Mouse (Mus musculus): ENCODE data around the gene Mrps27.
"Not testable (repeated sequence)": the region's sequence is repeated elsewhere in the genome, so short reads cannot be mapped to it uniquely, and the experiment has no call there.

Mrps27 gene

DNA sequence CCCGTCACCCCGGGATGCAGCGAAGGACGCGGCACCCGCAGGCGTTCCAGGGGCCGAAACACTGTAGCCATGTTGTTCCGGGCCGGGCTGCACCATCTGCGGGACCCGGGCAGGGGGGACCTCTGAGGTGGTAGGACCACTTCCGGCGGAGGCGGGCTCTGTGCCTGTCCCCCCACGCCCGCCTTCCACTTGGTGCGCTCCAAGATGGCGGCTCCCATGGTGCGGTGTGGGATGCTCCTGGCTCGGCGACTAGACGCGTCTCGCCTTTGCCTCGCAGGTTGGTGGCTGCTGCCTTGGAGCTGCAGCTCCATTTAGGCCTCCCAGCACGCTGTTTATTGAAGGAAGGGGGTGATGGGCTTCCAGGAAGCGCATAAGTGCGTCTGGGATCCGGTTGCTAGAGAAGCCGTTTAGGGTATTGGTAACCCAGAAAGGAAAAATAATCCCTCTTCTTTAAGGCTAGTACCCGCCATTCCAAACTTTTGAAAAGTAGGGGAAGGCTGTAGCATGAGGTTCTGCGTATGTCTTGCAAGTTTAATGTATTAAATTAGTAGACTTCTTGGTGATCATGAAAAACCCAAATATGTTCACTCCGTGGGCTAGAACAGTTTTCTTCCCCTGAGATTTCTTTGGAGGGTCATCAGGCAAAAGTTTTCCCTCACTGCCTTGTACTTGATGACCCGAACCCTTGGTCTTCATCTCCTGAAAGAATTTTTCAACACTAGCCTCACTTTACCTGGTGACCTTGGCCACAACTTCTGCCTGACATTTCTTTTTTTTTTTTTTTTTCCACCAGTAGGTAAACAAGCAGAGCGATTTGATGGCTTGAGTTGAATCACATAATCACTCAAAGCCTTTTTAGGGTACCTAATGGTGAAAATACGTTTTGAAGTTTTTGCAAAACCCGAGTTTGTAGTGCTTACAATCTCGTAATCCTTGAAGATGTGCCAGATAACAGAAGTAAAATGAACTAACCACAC is at the start of gene Mrps27, which contains the start of gene Ptcd2:
TSS of gene Mrps27 (plus strand) at position 188 of the 977 bp plus-strand sequence.
TSS of gene Ptcd2 (minus strand) at position 107 of the 977 bp plus-strand sequence.
- DNase-seq (ENCODE audit: low read depth, low spot score): peak; percentile 92

GRCm38 (mm10) chr13:99299921-99300320 is 44.7 kb upstream of the Mrps27 start:
- no peak for DNase-seq (ENCODE audit: low read depth, low spot score)

DNA sequence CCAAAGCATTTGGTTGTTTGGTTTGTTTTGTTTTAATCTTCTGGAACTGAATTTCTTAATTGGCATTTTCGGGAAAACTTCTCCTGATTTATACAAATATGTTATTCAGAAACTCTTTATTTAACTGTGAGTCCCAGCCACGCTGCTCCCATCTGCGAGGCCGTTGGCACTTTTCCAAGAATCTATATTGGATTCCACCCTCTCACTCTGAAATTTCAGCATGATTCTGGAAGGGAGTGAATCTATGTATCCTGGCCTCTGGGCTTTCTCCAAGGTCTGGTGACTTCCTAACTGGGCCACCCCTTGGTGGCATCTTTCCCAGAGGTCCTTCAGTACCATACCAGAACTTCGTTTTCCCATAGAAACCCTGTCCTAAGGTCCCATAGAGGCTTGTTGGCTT is 40.7 kb upstream of the Mrps27 start:
- DNase-seq (ENCODE audit: low read depth, low spot score): no peak

DNA sequence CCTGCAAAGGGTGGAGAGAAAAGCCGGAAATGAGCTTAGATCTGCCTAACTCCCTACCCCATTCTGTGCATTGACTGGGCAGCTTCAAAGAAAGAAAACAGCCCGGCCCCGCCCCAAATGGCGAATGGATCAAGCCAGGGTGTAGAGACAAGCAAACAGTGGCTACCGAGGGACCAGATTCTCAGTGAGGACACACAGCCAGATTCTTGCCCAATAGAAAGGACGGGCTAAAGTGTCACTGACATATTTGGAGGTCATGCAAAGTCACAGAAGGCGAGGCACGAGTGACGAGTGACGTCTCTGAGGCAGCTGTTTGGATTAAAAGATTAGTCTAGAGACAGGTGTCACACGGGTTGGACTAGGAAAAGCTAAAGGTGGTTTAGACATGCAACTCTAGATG is 40.2 kb upstream of the Mrps27 start:
- DNase-seq (ENCODE audit: low read depth, low spot score): no peak

- no peak for DNase-seq (ENCODE audit: low read depth, low spot score)
Observed at GRCm38 (mm10) chr13:99305186-99305585, 39.4 kb upstream of the Mrps27 start.

DNA sequence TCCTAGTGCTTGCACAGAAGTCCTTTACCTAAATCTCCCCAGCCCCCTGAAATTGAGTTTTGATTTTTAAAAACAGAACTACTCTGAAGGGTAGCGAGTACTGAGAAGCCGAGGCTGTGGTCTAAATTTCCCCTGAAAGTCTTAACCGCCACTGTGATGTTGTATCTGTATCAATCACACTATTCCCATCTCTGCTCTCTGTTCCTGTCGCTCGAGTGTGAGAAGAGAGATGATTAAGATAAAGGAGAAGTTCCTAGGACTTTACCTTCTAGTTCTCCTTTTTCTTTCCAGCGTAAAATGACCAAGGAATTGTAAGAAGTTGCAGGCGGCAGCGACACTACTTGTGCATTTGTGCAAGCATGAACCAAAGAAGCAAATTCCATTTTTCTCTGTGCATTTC is 38.4 kb upstream of the Mrps27 start:
- no peak for DNase-seq (ENCODE audit: low read depth, low spot score)

DNA sequence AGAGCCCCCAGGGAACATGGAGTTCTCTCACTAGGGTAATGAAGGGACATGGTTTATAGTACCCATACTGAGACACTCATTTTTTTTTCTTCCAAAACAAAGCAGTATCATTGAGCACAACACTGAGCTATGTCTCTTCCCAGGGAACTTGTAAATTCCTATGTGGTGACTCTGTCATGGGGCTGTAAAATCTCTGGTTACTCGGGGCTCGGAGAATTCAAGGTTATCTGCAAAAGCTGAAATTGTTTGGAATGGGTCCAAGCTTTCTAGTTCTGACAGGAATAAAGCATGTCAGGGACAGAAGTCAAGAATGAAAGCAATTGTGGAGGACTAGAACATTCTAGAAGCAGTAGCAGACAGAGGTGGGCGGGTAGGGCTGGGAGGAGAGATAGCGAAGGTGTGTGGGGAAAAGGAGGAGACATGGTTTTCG is 36.6 kb upstream of the Mrps27 start:
- DNase-seq (ENCODE audit: low read depth, low spot score): peak; percentile 95

GRCm38 (mm10) chr13:99308393-99308792 is 36.2 kb upstream of the Mrps27 start:
- DNase-seq (ENCODE audit: low read depth, low spot score): peak; percentile 25

DNA sequence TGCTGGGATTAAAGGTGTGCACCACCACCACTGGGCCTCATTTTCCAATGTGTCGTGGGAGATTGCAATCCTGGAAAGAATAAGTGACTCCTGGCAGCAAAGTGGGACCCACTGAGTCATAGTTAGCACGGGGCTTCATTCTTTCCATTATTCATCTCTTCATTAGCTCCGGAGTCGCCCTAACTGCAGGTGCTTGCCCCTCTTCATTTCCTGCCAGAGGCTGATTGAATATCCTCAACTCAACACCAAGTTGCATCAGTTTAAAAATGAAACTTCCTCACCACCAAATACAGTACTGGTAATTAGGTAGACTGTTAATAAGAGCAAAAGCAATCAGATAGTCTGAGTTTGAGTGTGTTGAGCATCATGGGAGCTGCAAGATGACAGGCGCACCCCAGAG is 30.5 kb upstream of the Mrps27 start:
- DNase-seq (ENCODE audit: low read depth, low spot score): no peak

GRCm38 (mm10) chr13:99314657-99315181 is 29.9 kb upstream of the Mrps27 start:
- DNase-seq (ENCODE audit: low read depth, low spot score): no peak

DNA sequence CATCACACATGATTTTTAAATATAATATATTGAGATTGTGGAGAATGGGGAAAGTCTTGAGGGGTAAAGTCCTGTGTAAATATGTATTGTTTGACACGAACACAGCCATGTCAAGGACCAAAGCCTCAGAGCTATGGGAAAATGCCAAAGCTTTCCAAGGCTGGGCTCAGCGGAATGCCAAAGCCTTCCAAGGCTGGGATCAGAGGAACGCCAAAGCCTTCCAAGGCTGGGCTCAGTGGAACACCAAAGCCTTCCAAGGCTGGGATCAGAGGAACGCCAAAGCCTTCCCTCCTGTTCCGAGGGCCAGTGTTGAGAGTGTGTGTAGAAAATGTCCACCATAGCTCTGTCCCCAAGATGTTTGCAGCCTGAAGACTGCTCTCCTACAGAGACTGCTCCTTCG is 28.2 kb upstream of the Mrps27 start:
- no peak for DNase-seq (ENCODE audit: low read depth, low spot score)

DNA sequence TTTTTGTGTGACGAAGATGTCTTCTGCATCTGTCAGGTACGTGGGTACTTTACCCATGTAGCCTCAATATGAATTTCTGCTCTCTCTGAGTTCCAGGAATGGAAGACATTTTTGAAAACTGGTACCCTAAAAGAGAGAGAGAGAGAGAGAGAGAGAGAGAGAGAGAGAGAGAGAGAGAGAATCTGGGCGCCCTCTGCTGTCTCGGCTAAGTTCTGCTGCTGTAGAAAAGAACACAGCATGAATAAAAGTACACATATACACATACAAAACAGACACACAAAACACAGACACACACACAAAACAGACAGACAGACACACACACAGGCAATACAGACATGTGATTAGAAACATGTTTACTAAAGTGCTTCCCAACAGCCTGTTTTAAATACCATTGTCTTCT is 27.5 kb upstream of the Mrps27 start:
- DNase-seq (ENCODE audit: low read depth, low spot score): peak; percentile 57

GRCm38 (mm10) chr13:99320453-99320852 is 24.1 kb upstream of the Mrps27 start:
- DNase-seq (ENCODE audit: low read depth, low spot score): no peak

DNA sequence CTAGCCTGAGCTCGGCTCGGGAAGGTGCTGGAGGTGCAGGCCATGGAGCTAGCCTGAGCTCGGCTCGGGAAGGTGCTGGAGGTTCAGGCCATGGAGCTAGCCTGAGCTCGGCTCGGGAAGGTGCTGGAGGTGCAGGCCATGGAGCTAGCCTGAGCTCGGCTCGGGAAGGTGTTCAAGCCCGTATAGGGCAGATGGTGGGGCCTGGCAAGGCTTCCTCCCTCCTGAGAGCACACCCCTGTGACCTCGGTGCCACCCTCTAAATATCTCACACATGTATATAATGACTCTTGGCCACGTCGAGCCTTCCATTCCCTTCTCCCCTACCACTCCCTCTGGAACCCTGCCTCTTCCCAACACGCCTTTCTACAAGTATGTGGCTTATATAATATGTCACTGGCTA is 21.7 kb upstream of the Mrps27 start:
- DNase-seq (ENCODE audit: low read depth, low spot score): not testable (repeated sequence)

DNA sequence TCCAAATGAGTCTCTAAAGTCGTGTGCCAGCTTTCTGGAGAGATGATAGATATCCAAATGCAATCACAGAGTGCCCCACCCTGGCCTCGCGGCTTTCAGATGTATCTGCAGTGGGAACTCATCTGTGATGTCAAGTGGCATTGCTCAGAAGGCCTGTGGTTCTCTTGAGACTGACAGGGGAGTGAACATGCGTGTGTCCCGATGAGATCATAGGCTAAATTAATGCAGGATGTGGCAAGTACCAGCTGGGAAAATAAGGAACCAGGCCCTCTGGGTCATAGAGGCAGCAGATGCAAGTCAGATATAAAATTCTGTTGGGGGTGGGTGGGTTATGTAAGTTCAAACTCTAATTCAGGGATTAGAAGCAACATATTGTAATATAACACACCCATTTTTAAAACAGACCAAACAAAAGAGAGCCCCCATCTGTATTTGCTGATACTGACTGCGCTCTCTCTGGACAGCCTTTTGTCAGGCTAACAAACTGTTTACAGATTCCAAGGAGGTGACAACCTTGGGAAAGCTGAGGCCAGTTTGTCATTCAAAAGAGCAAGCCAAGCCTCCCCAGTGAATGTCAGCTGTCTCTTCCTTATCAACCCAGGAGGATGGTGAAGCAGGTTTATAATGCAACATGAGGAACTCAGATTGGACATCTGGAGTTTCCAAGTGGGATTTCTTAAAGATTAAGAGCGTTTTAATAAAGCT is 20.8 kb upstream of the Mrps27 start:
- peak; percentile 51 for DNase-seq (ENCODE audit: low read depth, low spot score)

- DNase-seq (ENCODE audit: low read depth, low spot score): not testable (repeated sequence)
Observed at GRCm38 (mm10) chr13:99324337-99324685, 20.3 kb upstream of the Mrps27 start.

DNA sequence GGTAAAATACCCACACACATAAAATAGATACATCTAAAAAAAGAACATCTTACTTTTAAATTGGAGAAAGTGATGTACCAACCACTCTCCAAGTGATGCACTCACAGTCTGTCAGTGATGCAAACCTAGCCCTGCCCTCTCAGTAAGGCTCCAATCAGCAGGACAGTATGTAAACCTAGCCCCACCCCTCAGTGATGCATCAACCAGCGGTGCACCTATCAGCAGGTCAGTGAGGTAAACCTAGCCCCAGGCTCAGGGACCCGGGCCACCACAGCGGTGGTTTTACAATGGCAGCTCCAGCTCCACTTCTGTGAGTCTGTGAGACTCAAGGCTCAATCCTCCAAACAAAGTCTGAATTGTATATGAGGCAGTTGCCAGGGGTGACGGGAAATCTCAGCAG is 13.3 kb upstream of the Mrps27 start:
- DNase-seq (ENCODE audit: low read depth, low spot score): no peak

DNA sequence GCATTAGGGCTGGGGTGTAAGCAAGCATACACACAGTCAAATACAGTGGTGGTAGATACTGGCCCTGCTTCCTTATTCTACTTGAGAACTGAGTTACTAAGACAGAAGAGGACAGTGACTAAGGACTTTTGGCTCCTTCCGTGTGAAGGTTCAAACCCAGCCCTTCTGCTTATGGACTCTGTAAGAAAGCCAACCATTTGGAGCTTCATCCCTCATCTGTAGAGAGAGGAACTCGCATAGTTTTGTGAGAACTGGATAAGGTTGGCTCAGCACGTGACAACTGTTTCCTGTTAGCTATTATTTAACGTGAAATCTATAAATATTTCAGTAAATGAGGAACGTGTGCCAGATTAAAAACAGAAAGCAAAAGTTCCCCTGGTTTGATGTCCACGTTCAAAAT is 7.1 kb upstream of the Mrps27 start:
- no peak for DNase-seq (ENCODE audit: low read depth, low spot score)

DNA sequence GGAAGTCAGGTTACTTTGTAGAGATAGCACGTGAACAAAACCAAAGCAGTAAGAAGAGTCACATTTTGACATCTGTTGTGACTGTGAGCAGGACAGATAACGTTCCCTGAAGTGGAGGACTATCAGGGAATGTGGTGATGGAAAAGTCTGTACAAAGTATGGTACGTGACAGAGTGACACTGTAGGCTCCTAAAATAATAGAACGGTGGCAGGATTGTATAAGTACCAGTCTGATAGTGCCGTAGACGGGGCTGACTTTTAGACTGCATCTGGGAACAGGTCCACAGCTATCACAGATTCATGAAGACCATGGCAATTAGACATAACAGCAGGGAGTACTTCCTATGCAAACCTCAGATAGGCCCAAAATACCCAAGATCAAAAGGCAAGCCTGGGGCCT is 3.1 kb upstream of the Mrps27 start:
- DNase-seq (ENCODE audit: low read depth, low spot score): no peak

DNA sequence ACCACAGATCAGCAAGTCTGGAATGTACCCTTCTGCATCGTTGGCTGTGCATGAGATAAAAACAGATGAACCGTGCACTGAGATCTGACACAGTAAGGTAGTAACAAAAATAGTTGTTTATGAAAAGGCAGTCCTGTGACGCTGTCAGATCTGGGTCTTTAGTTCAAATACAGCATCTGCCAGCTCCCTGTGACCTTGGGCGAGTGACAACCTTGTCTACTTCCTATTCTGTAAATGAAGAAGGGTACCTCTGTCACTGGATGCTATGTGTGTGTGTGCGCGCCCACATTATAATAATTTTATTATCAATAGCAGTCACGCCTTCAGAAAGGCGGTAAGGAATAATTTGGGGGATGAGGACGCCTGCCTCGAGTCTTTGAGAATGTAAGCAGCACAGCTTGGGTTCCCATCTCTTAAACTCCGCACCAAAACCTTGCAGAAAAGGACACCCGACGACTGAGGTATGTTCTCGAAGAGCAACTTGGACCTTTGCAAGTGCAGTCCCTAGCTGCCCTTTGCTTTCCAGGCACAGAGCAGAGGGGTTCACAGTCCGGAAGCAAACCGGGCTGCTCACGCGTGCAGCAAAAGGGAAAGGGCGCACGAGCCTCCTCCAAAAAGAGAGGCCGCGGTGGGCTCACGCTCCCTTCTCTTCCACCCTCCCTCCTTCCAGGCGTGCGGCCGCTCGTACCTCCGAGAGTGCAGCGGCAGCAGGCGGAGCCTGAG is 549 bp upstream of the Mrps27 start:
- DNase-seq (ENCODE audit: low read depth, low spot score): no peak

GRCm38 (mm10) chr13:99350009-99350408 is 5.4 kb downstream of the Mrps27 start:
- no peak for DNase-seq (ENCODE audit: low read depth, low spot score)

DNA sequence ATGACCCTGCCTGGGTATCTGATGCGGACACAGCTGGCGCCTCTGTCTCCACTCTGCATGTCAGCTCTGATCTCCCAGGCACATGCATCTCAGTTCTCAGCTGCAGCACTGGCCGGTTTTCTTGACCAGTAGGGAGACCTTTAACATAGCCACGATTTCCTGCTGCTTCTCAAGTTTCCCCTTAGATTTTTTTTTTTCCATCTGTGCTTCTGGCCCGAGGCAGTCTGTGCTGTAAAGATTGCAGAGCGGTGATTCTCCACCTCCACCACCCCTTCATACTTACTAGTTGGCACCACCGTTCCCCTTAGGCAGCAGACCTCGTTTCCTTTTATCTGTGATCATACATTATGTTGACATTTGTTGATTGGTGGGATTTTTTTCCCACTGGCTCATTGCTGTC is 6.6 kb downstream of the Mrps27 start:
- DNase-seq (ENCODE audit: low read depth, low spot score): peak; percentile 83

Data from 3T3-L1 (cell line).